Mouse (Mus musculus) spleen, adult 2 months (tissue): Measurements from ENCODE around the gene Sox4. TPM values are rescaled to one million over a fixed set of nuclear protein-coding genes. Genes with fewer than 3 reads are reported as not detected.

Experiments
- DNase-seq, 2 experiments: peaks; one replicate each; pipeline versions ENCODE4 v3.0.0 to v3.0.0-alpha.2; 2012 to 2021; ENCODE audit warnings: low spot score in 2 of 2, low read depth in 1 of 2
- H3K27ac ChIP-seq: fragments of 200-500 bp; 2 replicates; pipeline ENCODE4 v1.5.1; 2012; ENCODE audit warnings: low read length, inconsistent platforms; ENCODE audit not compliant: insufficient read depth
- H3K27me3 ChIP-seq: fragments of 200-500 bp; 2 replicates; pipeline ENCODE4 v1.6.1; 2012; ENCODE audit warnings: mild to moderate bottlenecking, moderate library complexity, low read length, inconsistent platforms; ENCODE audit not compliant: control insufficient read depth, insufficient read depth
- H3K36me3 ChIP-seq: fragments of 200-500 bp; 2 replicates; pipeline ENCODE4 v1.6.1; 2012; ENCODE audit warnings: mild to moderate bottlenecking, low read length, inconsistent platforms; ENCODE audit not compliant: control insufficient read depth, insufficient read depth
- H3K4me1 ChIP-seq: fragments of 200-500 bp; 2 replicates; pipeline ENCODE4 v1.6.1; 2011; ENCODE audit warnings: inconsistent platforms; ENCODE audit not compliant: control insufficient read depth, insufficient read depth, insufficient read length
- H3K4me3 ChIP-seq: fragments of 200-500 bp; 2 replicates; pipeline ENCODE4 v1.5.1; 2011; ENCODE audit warnings: mild to moderate bottlenecking, inconsistent platforms; ENCODE audit not compliant: insufficient read depth, insufficient read length; ENCODE audit errors: extremely low read depth
- CTCF ChIP-seq: fragments of 200-500 bp; IDR thresholded peaks from 2 replicates; pipeline ENCODE4 v1.5.1; 2011; ENCODE audit warnings: mild to moderate bottlenecking, inconsistent platforms; ENCODE audit not compliant: insufficient read depth, insufficient read length, insufficient replicate concordance; ENCODE audit errors: extremely low read depth
- POLR2A ChIP-seq: fragments of 200-500 bp; IDR thresholded peaks from 2 replicates; pipeline ENCODE4 v1.6.1; 2011; ENCODE audit warnings: low read depth, low read length, inconsistent platforms
- WGBS: fragments of 180-500 bp; shearing (Covaris S2); methylation state at CpG from one replicate; pipeline ENCODE4 v1.1.7; 2018; 5-methylcytosine and 5-hydroxymethylcytosine counted together
- polyA plus RNA-seq: library from polyadenylated mRNA; depleted of rRNA; stranded (reverse); fragments of >200 nt; gene quantifications from 2 replicates; pipeline ENCODE4 v1.2.3, GENCODE M21; 2012

The Sox4 gene
- polyA plus RNA-seq, 1 experiment, result 6.0 TPM

DNA sequence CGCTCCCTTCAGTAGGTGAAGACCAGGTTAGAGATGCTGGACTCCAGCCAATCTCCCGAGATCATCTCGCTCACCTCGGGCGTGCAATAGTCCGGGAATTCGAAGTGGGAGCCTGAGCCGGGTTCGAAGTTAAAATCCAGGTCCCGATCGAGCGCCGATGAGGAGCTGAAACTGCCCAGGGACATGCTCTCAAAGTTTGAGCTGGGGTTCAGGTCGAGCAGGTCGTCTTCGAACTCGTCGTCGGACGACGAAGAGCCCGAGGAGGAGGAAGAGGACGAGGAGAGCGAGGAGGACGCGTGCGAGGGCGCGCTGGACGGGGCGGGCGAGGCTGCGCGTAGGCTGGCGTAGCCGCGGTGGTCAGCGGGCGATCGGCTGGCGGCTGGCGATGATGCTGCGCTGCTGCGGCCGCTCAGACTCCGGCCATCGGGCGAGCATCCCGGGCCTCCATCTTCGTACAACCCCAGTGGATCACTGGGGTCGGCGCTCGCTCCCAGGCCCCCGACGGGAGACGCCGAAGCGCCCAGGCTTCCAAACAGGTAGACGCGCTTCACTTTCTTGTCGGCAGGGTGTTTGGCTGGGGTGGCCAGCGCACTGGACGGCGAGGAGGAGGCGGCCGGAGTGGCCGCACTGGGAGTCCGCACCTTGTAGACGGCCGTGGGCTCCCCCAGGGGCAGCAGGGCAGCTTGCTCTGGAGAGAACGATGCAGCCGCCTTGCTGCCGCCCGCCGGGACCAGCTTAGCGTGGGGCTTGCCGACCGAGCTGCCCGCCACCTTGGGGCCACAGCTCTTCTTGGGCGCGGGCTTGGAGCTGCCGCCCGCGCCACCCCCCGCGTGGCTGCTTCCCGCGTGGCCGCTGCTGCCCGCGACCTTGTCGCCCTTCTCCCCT is 1.6 kb downstream of the Sox4 start:
- peak overlapping the region; percentile 58; the same call in 1 of the 2 replicates for H3K27ac ChIP-seq
- under 1% methylated on average over 88 of the region's 92 CpGs for WGBS
- peak in 1 of 2 experiments; percentile 26 for DNase-seq

DNA sequence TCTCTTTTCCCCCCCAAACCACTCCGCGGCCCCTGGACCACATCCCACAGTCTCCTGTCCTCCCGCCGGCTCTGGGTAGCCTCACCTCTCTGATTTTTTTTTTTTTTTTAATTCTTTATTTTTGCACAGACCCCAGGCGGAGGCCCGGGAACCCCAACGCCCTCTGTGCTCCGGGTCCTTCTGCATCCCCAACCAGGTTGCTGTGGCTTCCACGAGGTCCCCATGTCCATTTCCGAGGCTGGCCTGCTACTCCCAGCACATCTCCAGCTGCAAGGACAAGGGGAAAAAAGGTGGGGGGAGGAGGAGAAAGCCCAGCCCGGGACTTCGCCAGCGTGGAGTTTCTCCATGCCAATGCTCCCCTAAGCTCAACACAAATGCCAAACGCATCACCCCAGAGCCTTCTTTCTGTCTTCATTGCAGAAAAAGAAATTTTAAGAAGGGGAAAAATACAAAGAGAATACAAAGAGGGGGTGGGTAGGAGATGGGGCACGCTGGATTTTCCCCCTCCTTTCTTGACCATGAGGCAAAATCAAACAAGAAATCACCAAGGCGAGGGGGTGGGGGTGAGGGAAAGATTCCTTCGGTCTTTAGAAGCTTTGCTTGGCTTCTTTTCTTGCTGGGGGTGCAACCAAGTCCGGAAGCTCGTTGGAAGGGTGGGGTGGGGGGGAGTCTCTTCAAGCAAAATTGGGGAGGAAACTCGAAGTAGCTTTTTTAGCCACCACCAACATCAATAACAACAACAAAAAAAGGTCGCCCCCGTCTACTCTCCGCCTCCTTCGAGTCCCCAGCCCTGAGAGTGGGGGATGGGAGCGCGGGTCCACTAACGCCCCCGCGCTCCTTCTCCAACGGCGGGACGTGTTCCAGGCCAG is 2.7 kb downstream of the Sox4 start:
- Histone ChIP-seq H3K4me3 (peak overlapping the region; percentile 46), H3K27ac (no peak overlapping the region), H3K27me3 (peaks cover 5% of the 10 kb centered on the region), H3K36me3 (no peaks in the 10 kb centered on the region), H3K4me1 (peaks cover 12% of the 10 kb centered on the region)
- peak in 1 of 2 experiments; percentile 5 for DNase-seq
- TF ChIP-seq POLR2A, result no peak
- 1% methylated on average over 32 of the region's 32 CpGs for WGBS

More for the DNA sequence above, 1.6 kb downstream of the Sox4 start:
- H3K36me3 ChIP-seq, result no peaks in the 10 kb centered on the region
- peaks cover 12% of the 10 kb centered on the region for H3K4me1 ChIP-seq
- H3K4me3 ChIP-seq, result peak overlapping the region; percentile 59
- peaks cover 5% of the 10 kb centered on the region for H3K27me3 ChIP-seq
- TF ChIP-seq CTCF (no peak), POLR2A (no peak)

GRCm38 (mm10) chr13:28950266-28950622 is 3.3 kb downstream of the Sox4 start:
- TF ChIP-seq CTCF (no peak), POLR2A (no peak)
- no peaks in the 10 kb centered on the region for H3K36me3 ChIP-seq
- DNase-seq, result no peak
- H3K4me3 ChIP-seq, result peak overlapping the region; percentile 46
- no peak overlapping the region for H3K27ac ChIP-seq
- peaks cover 5% of the 10 kb centered on the region for H3K27me3 ChIP-seq
- WGBS, result 0% methylated on average over 9 of the region's 9 CpGs
- peaks cover 12% of the 10 kb centered on the region for H3K4me1 ChIP-seq

GRCm38 (mm10) chr13:28949279-28949915 is 4.1 kb downstream of the Sox4 start:
- Histone ChIP-seq H3K36me3 (no peaks in the 10 kb centered on the region), H3K27me3 (peaks cover 5% of the 10 kb centered on the region), H3K4me1 (peaks cover 12% of the 10 kb centered on the region), H3K27ac (no peak overlapping the region), H3K4me3 (no peak overlapping the region)
- no peak for DNase-seq
- 3% methylated on average over 11 of the region's 11 CpGs for WGBS
- no peak for TF ChIP-seq POLR2A
- no peak for TF ChIP-seq CTCF

DNA sequence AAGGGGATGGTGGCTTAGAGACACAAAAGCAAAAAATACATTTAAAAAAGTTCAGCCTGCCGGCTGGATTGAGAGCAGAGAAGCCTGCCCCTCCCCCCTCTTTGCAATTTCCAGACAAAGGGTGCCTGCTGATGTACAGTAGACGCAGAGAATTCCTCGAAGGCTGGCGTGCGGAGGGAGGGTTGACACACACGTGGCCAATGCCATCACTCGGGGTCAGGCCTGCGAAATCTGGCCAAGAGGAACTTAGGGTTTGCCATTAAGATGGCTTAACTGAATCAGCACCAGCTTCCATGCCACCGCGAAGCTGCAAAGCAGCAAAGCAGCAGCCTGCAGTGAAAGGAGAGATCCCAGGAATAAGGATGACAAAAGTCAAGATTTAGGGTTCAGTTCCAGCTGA is 5.0 kb downstream of the Sox4 start:
- Histone ChIP-seq H3K27me3 (peaks cover 5% of the 10 kb centered on the region), H3K27ac (no peak overlapping the region), H3K36me3 (no peaks in the 10 kb centered on the region), H3K4me3 (no peak overlapping the region), H3K4me1 (peaks cover 12% of the 10 kb centered on the region)
- 16% methylated on average over 10 of the region's 10 CpGs for WGBS
- DNase-seq, result no peak
- TF ChIP-seq CTCF (no peak), POLR2A (no peak)

GRCm38 (mm10) chr13:28947740-28948441 is 5.6 kb downstream of the Sox4 start:
- 77% methylated on average over 7 of the region's 7 CpGs for WGBS
- H3K27ac ChIP-seq, result no peak overlapping the region
- H3K4me3 ChIP-seq, result no peak overlapping the region
- no peaks in the 10 kb centered on the region for H3K36me3 ChIP-seq
- DNase-seq, result no peak
- peaks cover 5% of the 10 kb centered on the region for H3K27me3 ChIP-seq
- H3K4me1 ChIP-seq, result peaks cover 16% of the 10 kb centered on the region
- TF ChIP-seq POLR2A, result no peak
- no peak for TF ChIP-seq CTCF
